Mouse (Mus musculus): ENCODE measurements around the gene Oprm1. TPM values are rescaled to one million over a fixed set of nuclear protein-coding genes. Genes with fewer than 3 reads are reported as not detected.
A peak's percentile ranks its signal among the peaks of the same experiment; 100 is the strongest.

Oprm1 gene
- polyA plus RNA-seq, 1 experiment from 2014 or later, result not detected

DNA sequence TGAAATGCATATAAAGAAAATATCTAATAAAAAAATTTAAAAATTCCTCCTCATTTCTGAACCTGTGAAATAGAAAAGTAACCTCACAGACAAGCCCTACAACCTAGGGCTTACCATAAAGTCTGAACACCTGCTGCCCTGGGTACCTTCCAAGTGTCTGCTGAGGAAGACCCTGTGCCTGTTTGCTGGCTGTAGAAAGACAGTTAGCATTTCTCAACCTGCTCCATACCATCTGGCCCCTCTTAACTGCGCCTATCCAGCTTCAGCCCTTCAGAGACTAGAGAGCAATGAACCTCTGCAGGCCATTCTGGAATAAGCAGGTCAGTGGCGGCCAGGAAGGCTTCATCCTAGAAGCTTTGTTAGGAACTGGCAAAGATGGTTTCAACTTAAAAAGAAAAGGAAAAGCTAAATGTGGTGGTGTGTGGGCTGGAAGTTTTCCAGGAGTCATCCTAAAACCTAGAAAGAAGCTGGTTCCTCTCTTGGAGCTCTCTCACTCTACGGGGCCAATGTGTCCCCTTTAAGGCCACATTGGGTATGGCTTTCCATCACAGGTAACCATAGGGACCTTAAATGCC lies 143.6 kb downstream of the Oprm1 start:
- no peak overlapping the region for H3K4me2 ChIP-seq (ENCODE audit: low read depth, low read length)
- DNase-seq (ENCODE audit: low spot score) (no peak), ATAC-seq (replicated peaks; ENCODE audit: insufficient number of reproducible peaks, low FRiP score, low TSS enrichment, low read depth) (no peak)
- H3K4me3 ChIP-seq (ENCODE audit: low read depth, low read length), result no peak overlapping the region
- no peaks in the 10 kb centered on the region for H3K9me3 ChIP-seq (replicated peaks; ENCODE audit: control insufficient read depth, low read length)
- no peak overlapping the region for H3K9ac ChIP-seq (replicated peaks; ENCODE audit: low read length)
- no peaks in the 10 kb centered on the region for H3K4me1 ChIP-seq (ENCODE audit: control insufficient read depth, insufficient read depth, low read length)
- H3K36me3 ChIP-seq (replicated peaks; ENCODE audit: control insufficient read depth, insufficient read depth, low read depth, low read length), result no peaks in the 10 kb centered on the region
- no peaks in the 10 kb centered on the region for H3K27me3 ChIP-seq (ENCODE audit: control insufficient read depth, insufficient read depth, low read length)
- 94% methylated on average over 3 of the region's 3 CpGs for WGBS
- no peak overlapping the region for H3K27ac ChIP-seq (replicated peaks; ENCODE audit: low read depth, low read length)

DNA sequence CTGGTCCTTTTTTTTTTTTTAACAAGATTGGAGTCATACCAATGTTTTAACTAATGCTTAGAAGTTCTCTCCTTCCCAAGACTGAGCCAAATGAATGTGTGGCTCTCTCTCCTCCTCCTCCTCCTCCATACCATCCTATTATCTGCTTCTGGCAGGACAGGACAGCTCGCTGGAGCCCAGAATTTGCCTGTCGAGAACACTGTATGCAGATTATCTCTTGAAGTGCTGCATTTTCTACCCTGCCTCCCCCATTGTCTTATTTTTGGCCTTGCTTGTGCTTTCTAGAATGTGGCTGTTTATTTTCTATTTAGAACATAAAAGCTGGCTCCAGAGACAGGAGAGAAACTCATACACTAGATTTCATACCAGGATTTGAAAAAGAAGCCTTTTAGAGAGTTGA lies 151.5 kb downstream of the Oprm1 start:
- no peaks in the 10 kb centered on the region for H3K27me3 ChIP-seq (ENCODE audit: control insufficient read depth, insufficient read depth, low read length)
- no peak overlapping the region for H3K4me3 ChIP-seq (ENCODE audit: low read depth, low read length)
- no peaks in the 10 kb centered on the region for H3K9me3 ChIP-seq (replicated peaks; ENCODE audit: control insufficient read depth, low read length)
- no peak overlapping the region for H3K27ac ChIP-seq (replicated peaks; ENCODE audit: low read depth, low read length)
- no peaks in the 10 kb centered on the region for H3K4me1 ChIP-seq (ENCODE audit: control insufficient read depth, insufficient read depth, low read length)
- no peak for DNase-seq (ENCODE audit: low spot score)
- WGBS, result 57% methylated on average over 2 of the region's 2 CpGs
- no peak overlapping the region for H3K4me2 ChIP-seq (ENCODE audit: low read depth, low read length)
- no peaks in the 10 kb centered on the region for H3K36me3 ChIP-seq (replicated peaks; ENCODE audit: control insufficient read depth, insufficient read depth, low read depth, low read length)
- no peak for ATAC-seq (replicated peaks; ENCODE audit: insufficient number of reproducible peaks, low FRiP score, low TSS enrichment, low read depth)
- no peak overlapping the region for H3K9ac ChIP-seq (replicated peaks; ENCODE audit: low read length)

DNA sequence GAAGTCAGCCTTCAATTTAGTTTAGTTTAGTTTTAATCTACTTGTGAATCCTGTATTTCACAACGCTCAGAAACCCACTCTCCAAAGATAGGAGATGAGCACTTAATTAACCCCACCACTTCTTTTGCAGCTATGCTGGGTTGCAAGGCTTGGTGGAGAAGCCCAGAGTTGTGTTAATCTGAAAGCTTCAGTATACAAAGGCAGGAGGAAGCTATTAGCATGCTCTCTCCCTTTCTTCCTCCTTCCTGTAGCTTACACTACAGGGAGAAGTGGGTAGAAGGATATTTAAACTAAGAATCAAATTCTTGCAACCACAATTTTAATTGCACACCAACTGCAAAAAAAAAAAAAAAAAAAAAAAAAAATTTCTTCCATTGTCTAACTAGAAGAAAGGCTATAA lies 157.7 kb downstream of the Oprm1 start:
- ATAC-seq (replicated peaks; ENCODE audit: insufficient number of reproducible peaks, low FRiP score, low TSS enrichment, low read depth) (no peak), DNase-seq (ENCODE audit: low spot score) (no peak)
- Histone ChIP-seq H3K4me3 (ENCODE audit: low read depth, low read length) (no peak overlapping the region), H3K4me1 (ENCODE audit: control insufficient read depth, insufficient read depth, low read length) (no peaks in the 10 kb centered on the region), H3K9ac (replicated peaks; ENCODE audit: low read length) (no peak overlapping the region), H3K9me3 (replicated peaks; ENCODE audit: control insufficient read depth, low read length) (no peaks in the 10 kb centered on the region), H3K36me3 (replicated peaks; ENCODE audit: control insufficient read depth, insufficient read depth, low read depth, low read length) (no peaks in the 10 kb centered on the region), H3K27ac (replicated peaks; ENCODE audit: low read depth, low read length) (no peak overlapping the region), H3K4me2 (ENCODE audit: low read depth, low read length) (no peak overlapping the region), H3K27me3 (ENCODE audit: control insufficient read depth, insufficient read depth, low read length) (no peaks in the 10 kb centered on the region)
- 38% methylated on average over 1 of the region's 1 CpGs for WGBS

DNA sequence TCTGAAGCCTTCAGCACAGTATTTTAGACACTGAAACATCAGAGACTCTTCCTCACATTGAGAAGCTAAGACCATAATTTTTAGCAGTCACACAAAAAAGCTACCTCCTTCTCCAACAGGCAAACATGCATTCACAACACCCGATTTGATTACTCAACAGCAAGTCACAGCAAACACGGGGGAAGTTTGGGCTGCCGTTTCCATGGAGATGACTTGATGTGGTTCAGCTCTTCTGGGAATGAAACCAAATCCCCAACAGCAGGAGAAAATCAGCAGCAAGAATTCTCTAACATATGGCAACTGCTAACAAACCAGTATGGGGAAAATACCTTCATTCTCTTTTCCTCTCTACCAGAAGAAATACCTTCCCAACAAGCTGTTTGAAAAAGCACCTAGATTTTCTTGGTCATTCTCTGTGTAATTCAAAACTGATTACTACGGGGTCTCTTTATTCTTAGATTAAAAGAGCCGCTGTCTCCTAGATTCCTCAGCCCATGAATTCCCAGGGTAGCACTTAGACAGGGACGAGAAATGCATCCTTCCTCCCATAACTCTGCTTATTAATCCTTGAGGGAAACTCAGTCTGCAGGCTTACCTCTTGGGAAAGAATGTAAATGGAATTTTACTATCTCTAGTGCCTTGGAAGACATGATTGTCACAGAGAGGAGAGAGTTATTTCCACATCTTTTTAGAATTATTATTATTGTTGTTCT lies 158.4 kb downstream of the Oprm1 start:
- DNase-seq (ENCODE audit: low spot score), result peak; percentile 88
- no peak overlapping the region for H3K4me3 ChIP-seq (ENCODE audit: low read depth, low read length)
- H3K9ac ChIP-seq (replicated peaks; ENCODE audit: low read length), result no peak overlapping the region
- no peaks in the 10 kb centered on the region for H3K4me1 ChIP-seq (ENCODE audit: control insufficient read depth, insufficient read depth, low read length)
- H3K36me3 ChIP-seq (replicated peaks; ENCODE audit: control insufficient read depth, insufficient read depth, low read depth, low read length), result no peaks in the 10 kb centered on the region
- no peak overlapping the region for H3K4me2 ChIP-seq (ENCODE audit: low read depth, low read length)
- no peaks in the 10 kb centered on the region for H3K9me3 ChIP-seq (replicated peaks; ENCODE audit: control insufficient read depth, low read length)
- H3K27me3 ChIP-seq (ENCODE audit: control insufficient read depth, insufficient read depth, low read length), result no peaks in the 10 kb centered on the region
- no peak for ATAC-seq (replicated peaks; ENCODE audit: insufficient number of reproducible peaks, low FRiP score, low TSS enrichment, low read depth)
- 17% methylated on average over 6 of the region's 6 CpGs for WGBS
- no peak overlapping the region for H3K27ac ChIP-seq (replicated peaks; ENCODE audit: low read depth, low read length)

DNA sequence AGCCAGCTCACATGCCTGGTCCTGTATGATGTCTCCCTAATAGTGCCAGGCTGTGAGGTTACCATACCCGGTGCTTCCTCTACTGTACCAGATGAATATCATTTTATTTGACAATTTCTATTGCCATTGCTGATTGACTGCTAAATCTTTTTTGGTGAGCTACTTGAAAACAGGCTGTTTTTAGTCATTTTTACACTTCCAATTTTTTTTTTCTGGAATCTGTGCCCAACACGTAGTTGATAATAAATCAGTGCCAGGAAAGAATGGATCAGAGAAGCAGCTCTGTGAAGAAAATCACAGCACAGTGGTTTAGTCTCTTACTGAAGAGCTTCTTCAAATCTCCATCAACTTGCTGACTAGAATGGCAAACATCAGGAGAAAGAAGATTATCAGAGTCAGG lies 168.4 kb downstream of the Oprm1 start:
- Histone ChIP-seq H3K4me1 (ENCODE audit: control insufficient read depth, insufficient read depth, low read length) (no peaks in the 10 kb centered on the region), H3K27me3 (ENCODE audit: control insufficient read depth, insufficient read depth, low read length) (no peaks in the 10 kb centered on the region), H3K36me3 (replicated peaks; ENCODE audit: control insufficient read depth, insufficient read depth, low read depth, low read length) (no peaks in the 10 kb centered on the region), H3K9me3 (replicated peaks; ENCODE audit: control insufficient read depth, low read length) (no peaks in the 10 kb centered on the region), H3K4me2 (ENCODE audit: low read depth, low read length) (no peak overlapping the region), H3K9ac (replicated peaks; ENCODE audit: low read length) (no peak overlapping the region), H3K4me3 (ENCODE audit: low read depth, low read length) (no peak overlapping the region), H3K27ac (replicated peaks; ENCODE audit: low read depth, low read length) (no peak overlapping the region)
- DNase-seq (ENCODE audit: low spot score) (no peak), ATAC-seq (replicated peaks; ENCODE audit: insufficient number of reproducible peaks, low FRiP score, low TSS enrichment, low read depth) (no peak)
- 89% methylated on average over 2 of the region's 2 CpGs for WGBS

DNA sequence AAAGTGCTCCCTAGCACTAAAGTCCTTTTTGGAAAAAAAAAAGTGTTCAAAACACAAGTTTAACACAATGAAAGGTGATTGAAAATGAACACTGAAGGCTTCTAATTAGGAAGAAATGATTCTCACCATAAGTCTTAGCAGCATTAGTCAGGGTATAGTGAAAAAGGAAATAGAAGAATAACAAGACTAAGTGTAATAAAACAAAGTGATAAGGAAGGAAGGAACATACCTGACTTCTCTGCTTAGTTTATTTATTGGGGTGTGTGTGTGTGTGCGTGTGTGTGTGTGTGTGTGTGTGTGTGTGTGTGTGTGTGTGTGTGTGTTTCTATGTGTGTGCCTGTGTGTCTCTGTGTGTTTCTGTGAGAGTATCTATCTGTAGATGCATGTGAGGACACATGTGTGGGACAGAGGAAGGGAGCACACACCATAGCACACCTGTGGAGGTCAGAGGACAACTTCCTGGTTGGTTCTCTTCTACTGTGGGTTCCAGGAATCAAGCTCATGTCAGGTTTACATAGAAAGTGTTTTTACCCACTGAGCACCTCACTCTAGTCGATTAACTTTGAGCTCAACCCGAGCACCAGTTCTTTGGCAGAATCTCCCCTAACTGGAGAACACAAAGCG lies 169.4 kb downstream of the Oprm1 start:
- 90% methylated on average over 4 of the region's 4 CpGs for WGBS

DNA sequence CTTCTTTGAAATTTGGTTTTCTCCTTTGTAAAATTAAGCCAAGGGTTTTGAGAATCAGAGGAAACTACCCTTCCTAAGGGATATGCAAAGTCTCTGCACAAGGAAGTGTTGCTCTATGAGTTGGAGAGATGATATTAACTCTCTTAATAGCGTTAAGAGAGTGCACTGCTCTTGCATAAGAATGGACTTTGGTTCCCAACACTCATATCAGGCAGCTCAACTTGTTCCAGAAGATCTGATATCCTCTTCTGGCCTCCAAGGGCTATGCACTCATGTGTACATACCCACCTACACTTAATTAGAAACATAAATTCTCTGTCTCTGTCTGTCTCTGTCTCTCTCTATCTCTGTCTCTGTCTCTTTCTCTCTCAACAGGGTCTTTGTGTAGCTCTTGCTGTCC lies 170.6 kb downstream of the Oprm1 start:
- WGBS, result 47% methylated on average over 1 of the region's 1 CpGs
- H3K36me3 ChIP-seq (replicated peaks; ENCODE audit: control insufficient read depth, insufficient read depth, low read depth, low read length), result no peaks in the 10 kb centered on the region
- no peaks in the 10 kb centered on the region for H3K9me3 ChIP-seq (replicated peaks; ENCODE audit: control insufficient read depth, low read length)
- H3K4me2 ChIP-seq (ENCODE audit: low read depth, low read length), result no peak overlapping the region
- no peaks in the 10 kb centered on the region for H3K27me3 ChIP-seq (ENCODE audit: control insufficient read depth, insufficient read depth, low read length)
- no peak overlapping the region for H3K9ac ChIP-seq (replicated peaks; ENCODE audit: low read length)
- no peak overlapping the region for H3K27ac ChIP-seq (replicated peaks; ENCODE audit: low read depth, low read length)
- no peak overlapping the region for H3K4me3 ChIP-seq (ENCODE audit: low read depth, low read length)
- no peaks in the 10 kb centered on the region for H3K4me1 ChIP-seq (ENCODE audit: control insufficient read depth, insufficient read depth, low read length)
- DNase-seq (ENCODE audit: low spot score), result no peak
- ATAC-seq (replicated peaks; ENCODE audit: insufficient number of reproducible peaks, low FRiP score, low TSS enrichment, low read depth), result no peak

More for the DNA sequence above, 169.4 kb downstream of the Oprm1 start:
- H3K27me3 ChIP-seq (ENCODE audit: control insufficient read depth, insufficient read depth, low read length), result no peaks in the 10 kb centered on the region
- H3K27ac ChIP-seq (replicated peaks; ENCODE audit: low read depth, low read length), result no peak overlapping the region
- no peak overlapping the region for H3K9ac ChIP-seq (replicated peaks; ENCODE audit: low read length)
- no peak overlapping the region for H3K4me2 ChIP-seq (ENCODE audit: low read depth, low read length)
- DNase-seq (ENCODE audit: low spot score) (no peak), ATAC-seq (replicated peaks; ENCODE audit: insufficient number of reproducible peaks, low FRiP score, low TSS enrichment, low read depth) (no peak)
- no peaks in the 10 kb centered on the region for H3K4me1 ChIP-seq (ENCODE audit: control insufficient read depth, insufficient read depth, low read length)
- no peaks in the 10 kb centered on the region for H3K9me3 ChIP-seq (replicated peaks; ENCODE audit: control insufficient read depth, low read length)
- no peak overlapping the region for H3K4me3 ChIP-seq (ENCODE audit: low read depth, low read length)
- no peaks in the 10 kb centered on the region for H3K36me3 ChIP-seq (replicated peaks; ENCODE audit: control insufficient read depth, insufficient read depth, low read depth, low read length)

DNA sequence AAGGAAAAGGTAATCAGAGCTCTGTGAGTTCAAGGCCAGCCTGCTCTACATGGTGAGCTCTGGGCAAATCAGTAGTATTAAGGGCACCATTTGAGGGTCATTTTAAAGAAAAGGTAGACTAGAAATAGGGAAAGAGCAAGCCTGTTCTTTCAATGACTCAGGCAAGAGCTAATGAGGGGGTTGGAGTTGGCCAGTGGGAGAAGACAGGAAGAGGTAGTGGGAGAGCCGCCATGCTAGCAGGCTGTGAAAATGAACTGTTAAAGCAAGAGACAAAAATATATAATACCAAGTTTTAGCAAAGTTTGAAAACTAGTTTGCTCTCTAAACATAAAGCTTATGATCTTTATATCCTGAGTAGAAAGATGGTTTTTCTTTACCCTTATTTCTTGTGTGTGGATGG lies 172.1 kb downstream of the Oprm1 start:
- WGBS, result 88% methylated on average over 1 of the region's 1 CpGs

More for the DNA sequence above, 172.1 kb downstream of the Oprm1 start:
- Histone ChIP-seq H3K4me1 (ENCODE audit: control insufficient read depth, insufficient read depth, low read length) (no peaks in the 10 kb centered on the region), H3K9me3 (replicated peaks; ENCODE audit: control insufficient read depth, low read length) (no peaks in the 10 kb centered on the region), H3K9ac (replicated peaks; ENCODE audit: low read length) (no peak overlapping the region), H3K27me3 (ENCODE audit: control insufficient read depth, insufficient read depth, low read length) (no peaks in the 10 kb centered on the region), H3K4me3 (ENCODE audit: low read depth, low read length) (no peak overlapping the region), H3K4me2 (ENCODE audit: low read depth, low read length) (no peak overlapping the region), H3K36me3 (replicated peaks; ENCODE audit: control insufficient read depth, insufficient read depth, low read depth, low read length) (no peaks in the 10 kb centered on the region), H3K27ac (replicated peaks; ENCODE audit: low read depth, low read length) (no peak overlapping the region)
- DNase-seq (ENCODE audit: low spot score) (no peak), ATAC-seq (replicated peaks; ENCODE audit: insufficient number of reproducible peaks, low FRiP score, low TSS enrichment, low read depth) (no peak)

All from embryonic facial prominence, embryonic 11.5 days (tissue).